Mouse (Mus musculus): ENCODE data around the gene Chn2. TPM values are rescaled to one million over a fixed set of nuclear protein-coding genes. Genes with fewer than 3 reads are reported as not detected.

Gene Chn2
- total RNA-seq, 2 experiments from 2014 or later = 39.0 to 40.2 TPM

GRCm38 (mm10) chr6:54227061-54227460, 187.7 kb downstream of the Chn2 start:
- DNase-seq (ENCODE audit: low spot score in 2 of 2) = no peak

GRCm38 (mm10) chr6:54228421-54228820, 189.1 kb downstream of the Chn2 start:
- no peak for DNase-seq (ENCODE audit: low spot score in 2 of 2)

- peak; percentile 40 to 49 for DNase-seq (ENCODE audit: low spot score in 2 of 2)
Observed at GRCm38 (mm10) chr6:54228874-54229273, 189.5 kb downstream of the Chn2 start.

- DNase-seq (ENCODE audit: low spot score in 2 of 2) = no peak
Observed at GRCm38 (mm10) chr6:54231769-54232558, 192.6 kb downstream of the Chn2 start.

GRCm38 (mm10) chr6:54236441-54236840, 197.1 kb downstream of the Chn2 start:
- DNase-seq (ENCODE audit: low spot score in 2 of 2) = no peak

GRCm38 (mm10) chr6:54241761-54242160, 202.4 kb downstream of the Chn2 start:
- DNase-seq (ENCODE audit: low spot score in 2 of 2) = no peak

GRCm38 (mm10) chr6:54242286-54242685, 202.9 kb downstream of the Chn2 start:
- DNase-seq (ENCODE audit: low spot score in 2 of 2) = peak; percentile 52 to 67

GRCm38 (mm10) chr6:54248354-54249252, 209.2 kb downstream of the Chn2 start:
- DNase-seq (ENCODE audit: low spot score in 2 of 2) = no peak

GRCm38 (mm10) chr6:54251401-54252191, 212.2 kb downstream of the Chn2 start:
- DNase-seq (ENCODE audit: low spot score in 2 of 2) = no peak

- peak; percentile 37 to 51 for DNase-seq (ENCODE audit: low spot score in 2 of 2)
Observed at GRCm38 (mm10) chr6:54253206-54253605, 213.9 kb downstream of the Chn2 start.

- peak in 1 of 2 experiments; percentile 39 for DNase-seq (ENCODE audit: low spot score in 2 of 2)
Observed at GRCm38 (mm10) chr6:54253881-54254280, 214.5 kb downstream of the Chn2 start.

GRCm38 (mm10) chr6:54254759-54255158, 215.4 kb downstream of the Chn2 start:
- peak; percentile 19 to 37 for DNase-seq (ENCODE audit: low spot score in 2 of 2)

GRCm38 (mm10) chr6:54255321-54255720, 216.0 kb downstream of the Chn2 start:
- DNase-seq (ENCODE audit: low spot score in 2 of 2) = no peak

- no peak for DNase-seq (ENCODE audit: low spot score in 2 of 2)
Observed at GRCm38 (mm10) chr6:54256397-54256796, 217.0 kb downstream of the Chn2 start.

GRCm38 (mm10) chr6:54257552-54257951, 218.2 kb downstream of the Chn2 start:
- no peak for DNase-seq (ENCODE audit: low spot score in 2 of 2)

GRCm38 (mm10) chr6:54258462-54258861, 219.1 kb downstream of the Chn2 start:
- no peak for DNase-seq (ENCODE audit: low spot score in 2 of 2)

- no peak for DNase-seq (ENCODE audit: low spot score in 2 of 2)
Observed at GRCm38 (mm10) chr6:54262732-54263131, 223.4 kb downstream of the Chn2 start.

- no peak for DNase-seq (ENCODE audit: low spot score in 2 of 2)
Observed at GRCm38 (mm10) chr6:54263890-54264289, 224.5 kb downstream of the Chn2 start.

- no peak for DNase-seq (ENCODE audit: low spot score in 2 of 2)
Observed at GRCm38 (mm10) chr6:54264537-54264936, 225.2 kb downstream of the Chn2 start.

- DNase-seq (ENCODE audit: low spot score in 2 of 2) = no peak
Observed at GRCm38 (mm10) chr6:54265384-54265783, 226.0 kb downstream of the Chn2 start.
